Mouse (Mus musculus): ENCODE data around the gene Noto.
A peak's percentile ranks its signal among the peaks of the same experiment; 100 is the strongest.
"Not testable (repeated sequence)": the region's sequence is repeated elsewhere in the genome, so short reads cannot be mapped to it uniquely, and the experiment has no call there.

Noto gene

DNA sequence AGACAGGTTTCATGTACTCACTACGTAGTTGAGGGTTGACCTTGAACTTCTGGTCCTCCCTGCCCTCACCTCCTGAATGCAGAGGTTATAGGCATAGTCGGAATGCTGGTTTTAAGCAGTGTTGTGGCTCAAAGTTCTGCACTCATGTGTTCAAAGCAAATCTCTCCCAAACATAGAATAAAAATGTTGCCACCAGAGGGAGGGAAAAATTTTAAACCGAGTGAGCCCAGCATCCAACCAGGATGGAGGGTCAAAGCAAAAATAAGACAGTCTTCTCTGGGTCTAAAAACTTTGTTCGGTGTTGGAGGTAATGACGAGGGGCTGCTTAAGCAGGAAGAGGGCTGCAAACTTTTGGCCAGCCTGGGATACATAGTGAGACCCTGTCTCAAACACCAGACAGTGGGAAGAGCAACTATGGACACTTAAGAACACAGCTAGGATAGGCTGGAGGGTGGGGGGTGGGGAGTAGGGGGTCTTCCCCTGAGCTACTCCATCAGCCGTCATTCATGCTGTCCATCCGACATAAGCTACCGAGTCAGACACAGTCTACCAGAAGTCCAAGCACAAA, 7.7 kb downstream of the Noto start:
- no peak for DNase-seq (ENCODE audit: low read depth in 1 of 2, low spot score in 2 of 2)

- DNase-seq (ENCODE audit: low read depth in 1 of 2, low spot score in 2 of 2): peak; percentile 38 to 75
Observed at GRCm38 (mm10) chr6:85431842-85432431, 8.3 kb downstream of the Noto start, which contains the start of gene Smyd5. Smyd5 (plus strand) TSS chr6:85431989.

GRCm38 (mm10) chr6:85433865-85434264, 10.2 kb downstream of the Noto start:
- no peak for DNase-seq (ENCODE audit: low read depth in 1 of 2, low spot score in 2 of 2)

DNA sequence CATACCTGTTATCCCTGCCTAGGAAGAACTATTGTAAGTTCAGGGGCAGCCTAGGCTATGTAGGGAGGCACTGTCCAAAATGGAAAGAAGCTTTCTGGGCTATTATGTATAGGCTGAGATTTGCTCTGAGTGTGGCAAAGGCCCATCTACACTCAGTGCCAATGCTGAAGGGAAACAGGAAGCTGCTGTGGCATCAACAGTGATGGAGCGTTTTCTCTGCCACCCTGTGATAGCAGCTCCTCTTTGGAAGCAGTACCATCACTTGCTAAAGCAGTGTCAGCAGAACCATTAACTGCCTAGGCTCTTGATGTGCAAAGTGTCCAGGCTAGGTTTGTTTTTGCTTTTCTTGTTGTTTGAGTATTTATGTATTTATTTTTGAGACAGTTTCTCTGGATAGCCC, 12.5 kb downstream of the Noto start:
- DNase-seq (ENCODE audit: low read depth in 1 of 2, low spot score in 2 of 2): no peak

DNA sequence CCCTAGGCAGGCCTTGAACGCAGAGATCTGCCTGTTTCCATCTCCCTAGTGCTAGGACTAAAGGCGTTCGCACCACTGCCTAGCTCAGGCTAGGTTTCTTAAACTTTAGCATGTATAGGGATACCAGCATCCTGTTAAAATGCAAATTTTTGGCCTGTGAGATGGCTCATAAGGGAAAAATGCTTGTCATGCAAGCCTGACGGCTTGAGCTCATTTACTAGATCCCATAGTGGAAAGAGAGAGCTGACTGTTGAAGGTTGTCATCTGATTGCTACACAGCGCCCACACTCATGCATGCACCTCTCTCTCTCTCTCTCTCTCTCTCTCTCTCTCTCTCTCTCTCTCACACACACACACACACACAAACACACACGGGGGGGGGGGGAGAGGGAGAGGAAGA, 12.9 kb downstream of the Noto start:
- no peak for DNase-seq (ENCODE audit: low read depth in 1 of 2, low spot score in 2 of 2)

- no peak for DNase-seq (ENCODE audit: low read depth in 1 of 2, low spot score in 2 of 2)
Observed at GRCm38 (mm10) chr6:85441142-85441541, 17.5 kb downstream of the Noto start.

DNA sequence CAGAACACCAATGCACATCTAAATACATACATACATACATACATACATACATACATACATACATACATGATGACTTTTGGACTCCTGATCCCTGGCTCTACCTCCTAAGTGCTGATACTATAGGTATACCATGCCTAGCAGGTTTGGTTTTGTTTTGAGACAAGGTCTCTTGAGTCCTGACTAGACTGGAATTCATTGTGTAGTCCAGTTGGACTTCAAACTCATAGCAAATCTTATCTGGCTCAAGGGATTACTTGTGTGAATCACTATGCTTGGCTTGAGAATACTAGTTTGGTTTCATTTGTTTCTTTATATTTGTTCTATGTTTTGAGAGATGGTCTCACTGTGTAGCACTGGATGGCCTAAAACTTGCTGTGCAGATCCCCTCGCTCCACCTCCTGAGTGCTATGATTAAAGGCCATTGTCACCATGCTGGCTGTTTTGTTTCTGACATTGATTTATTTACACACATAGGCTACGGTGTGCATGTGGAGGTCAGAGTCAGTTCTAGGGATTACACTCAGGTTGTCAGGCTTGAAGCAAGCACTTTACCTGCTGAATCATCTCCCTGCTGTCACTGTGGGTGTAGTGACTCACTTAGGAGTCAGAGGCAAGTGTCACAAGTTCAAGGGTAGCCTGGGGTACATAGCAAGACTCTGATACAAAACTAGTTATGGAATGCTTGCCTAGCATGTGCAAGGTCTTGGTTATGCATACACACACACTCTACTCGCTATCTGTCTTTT, 20.0 kb downstream of the Noto start:
- DNase-seq (ENCODE audit: low read depth in 1 of 2, low spot score in 2 of 2): no peak

DNA sequence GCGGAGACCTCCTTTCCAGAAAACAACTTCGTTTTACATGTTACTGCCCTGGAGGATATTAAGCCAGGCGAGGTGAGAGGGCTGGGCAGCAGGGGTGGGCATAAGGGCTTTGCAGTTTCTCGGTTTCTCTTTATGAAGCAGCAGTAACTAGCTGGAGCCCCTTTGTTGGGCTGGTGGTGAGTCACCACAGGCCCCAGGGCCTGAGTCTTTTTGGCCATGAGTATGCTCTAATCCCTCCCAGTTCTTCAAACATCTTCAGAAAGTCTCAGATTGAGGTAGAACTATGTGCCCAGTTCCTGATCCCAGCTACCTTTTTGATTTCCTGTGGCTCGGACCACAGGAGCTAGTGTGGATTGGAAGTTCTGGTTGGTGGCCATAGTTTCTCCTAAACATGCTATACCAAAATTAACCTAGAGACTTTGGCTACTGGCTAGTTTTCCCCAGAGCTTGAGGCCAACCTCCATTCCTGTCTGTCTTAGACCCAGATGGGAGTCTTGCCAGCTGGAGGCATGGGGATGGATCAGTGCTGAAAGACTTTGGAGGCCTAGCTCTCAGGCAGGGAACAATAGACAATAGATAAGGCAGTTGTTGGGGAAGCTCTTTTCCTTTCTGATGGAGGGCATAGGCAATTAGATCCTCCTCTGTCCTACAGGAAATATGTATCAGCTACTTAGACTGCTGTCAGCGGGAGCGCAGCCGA, 20.7 kb downstream of the Noto start:
- no peak for DNase-seq (ENCODE audit: low read depth in 1 of 2, low spot score in 2 of 2)

DNA sequence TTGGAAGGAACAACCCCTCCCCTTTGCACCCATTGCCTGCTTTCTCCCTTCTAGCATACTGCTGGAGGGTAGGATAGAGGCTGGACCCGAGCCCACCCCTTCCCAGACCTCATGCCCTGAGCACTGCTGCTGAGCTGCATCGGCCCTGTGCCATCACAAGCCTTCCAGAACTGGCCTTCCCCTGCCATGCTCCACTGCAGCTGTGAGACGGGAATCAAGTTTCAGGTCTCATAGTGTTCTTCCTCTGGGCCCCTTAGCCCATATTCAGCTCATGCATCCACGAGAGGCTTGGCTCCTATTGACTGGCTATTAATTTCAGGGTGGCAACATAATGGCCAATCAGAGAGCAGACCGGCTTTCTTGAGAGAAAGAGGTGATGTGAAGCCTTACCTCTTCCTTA, 21.6 kb downstream of the Noto start:
- no peak for DNase-seq (ENCODE audit: low read depth in 1 of 2, low spot score in 2 of 2)

GRCm38 (mm10) chr6:85447351-85447750, 23.7 kb downstream of the Noto start:
- DNase-seq (ENCODE audit: low read depth in 1 of 2, low spot score in 2 of 2): no peak

GRCm38 (mm10) chr6:85450140-85450539, 26.5 kb downstream of the Noto start:
- DNase-seq (ENCODE audit: low read depth in 1 of 2, low spot score in 2 of 2): not testable (repeated sequence)

DNA sequence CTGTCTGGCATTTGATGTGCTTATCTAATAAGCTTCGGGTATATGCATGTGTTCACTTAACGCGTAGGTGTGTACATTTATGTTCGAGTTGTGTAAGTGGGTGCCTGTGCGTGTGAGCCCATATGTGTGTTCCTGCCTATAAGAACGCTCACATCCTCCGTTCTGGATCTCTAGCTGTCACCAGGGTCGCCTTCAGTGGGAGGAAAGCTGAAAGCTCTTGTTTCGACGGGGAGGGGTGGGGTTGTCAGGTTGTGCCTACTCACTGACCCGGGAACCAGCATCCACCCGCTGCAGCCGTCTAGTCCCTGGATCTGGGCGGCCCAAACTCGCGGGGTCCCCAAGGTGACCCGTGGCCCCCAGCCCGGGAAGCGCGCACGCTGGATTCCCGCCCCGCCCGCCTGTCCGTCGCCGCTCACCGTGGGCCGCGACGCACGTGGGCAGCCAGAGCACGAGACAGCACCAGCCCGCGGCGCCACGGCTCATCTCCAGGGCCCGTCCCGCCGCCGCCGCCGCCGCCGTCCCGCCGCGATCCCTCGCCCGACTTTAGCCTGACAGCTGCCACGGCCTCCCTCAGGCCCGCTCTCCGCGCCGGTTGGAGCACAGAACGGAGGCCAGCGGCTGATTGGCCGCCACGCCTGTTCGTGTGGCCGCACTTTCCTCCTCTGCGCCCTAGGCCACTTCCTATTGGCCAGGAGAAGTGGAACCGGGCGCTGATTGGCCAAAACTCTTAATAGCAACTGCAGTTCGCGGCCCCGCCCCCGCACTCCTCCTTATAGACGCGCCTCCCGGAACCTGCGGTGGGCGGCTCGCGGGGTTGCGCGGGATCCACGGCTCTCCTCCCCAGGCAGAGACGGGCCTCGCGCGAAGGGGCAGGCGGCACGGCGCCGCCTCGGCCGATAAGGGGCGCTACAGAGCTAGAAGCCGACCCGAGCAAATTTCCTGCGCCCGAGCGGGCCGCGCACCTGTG, 27.3 kb downstream of the Noto start, which contains the start of gene Cct7:
Gene Cct7, plus strand, starts transcription at position 818 of the 967 bp plus-strand sequence.
- peak; percentile 93 for DNase-seq (ENCODE audit: low read depth in 1 of 2, low spot score in 2 of 2)

GRCm38 (mm10) chr6:85451664-85452410, 28.2 kb downstream of the Noto start, which contains the start of gene Pradc1:
Pradc1 (minus strand) TSS chr6:85451970.
- peak; percentile 88 to 89 for DNase-seq (ENCODE audit: low read depth in 1 of 2, low spot score in 2 of 2)

- no peak for DNase-seq (ENCODE audit: low read depth in 1 of 2, low spot score in 2 of 2)
Observed at GRCm38 (mm10) chr6:85452411-85452665, 28.7 kb downstream of the Noto start.

GRCm38 (mm10) chr6:85452816-85453215, 29.1 kb downstream of the Noto start:
- no peak for DNase-seq (ENCODE audit: low read depth in 1 of 2, low spot score in 2 of 2)

- no peak for DNase-seq (ENCODE audit: low read depth in 1 of 2, low spot score in 2 of 2)
Observed at GRCm38 (mm10) chr6:85459621-85460020, 35.9 kb downstream of the Noto start.

GRCm38 (mm10) chr6:85465381-85465780, 41.7 kb downstream of the Noto start:
- no peak for DNase-seq (ENCODE audit: low read depth in 1 of 2, low spot score in 2 of 2)

DNA sequence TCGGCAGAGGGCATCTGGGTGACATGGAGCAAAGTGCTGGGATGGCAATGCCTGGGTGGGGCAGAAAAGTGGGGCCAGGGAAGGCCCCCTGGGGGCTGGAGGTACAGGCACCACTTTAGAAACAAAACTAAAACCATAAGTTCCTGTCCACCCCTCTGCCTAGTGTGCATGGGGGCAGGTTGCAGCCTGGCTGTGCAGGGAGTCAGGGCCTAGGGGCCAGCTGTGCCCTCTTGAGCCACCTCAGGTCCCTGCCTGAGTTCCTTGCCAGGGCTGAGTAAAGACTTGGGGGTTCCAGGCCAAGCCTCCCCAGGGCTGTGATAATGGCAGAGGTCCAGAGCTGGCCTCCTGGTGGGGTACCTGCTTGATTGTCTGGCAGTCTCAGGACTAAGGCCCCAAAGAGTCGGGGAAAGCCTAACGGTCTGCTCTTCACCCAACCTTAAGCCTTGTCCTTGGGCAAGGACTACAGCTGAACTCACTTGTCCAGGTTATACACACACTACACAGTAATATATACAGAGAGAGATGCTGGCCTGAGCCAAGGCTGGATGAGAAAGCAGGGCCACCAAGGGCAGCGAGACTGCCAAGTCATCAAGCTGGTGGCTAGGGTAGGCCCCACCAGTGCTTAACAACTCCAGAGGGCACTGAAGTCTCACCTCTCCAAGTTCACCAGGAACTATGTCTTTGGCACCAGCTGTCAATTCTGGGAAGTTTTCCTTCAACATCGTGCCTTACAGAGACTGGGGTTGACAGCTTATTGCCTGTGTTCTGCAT, 46.2 kb downstream of the Noto start:
- no peak for DNase-seq (ENCODE audit: low read depth in 1 of 2, low spot score in 2 of 2)

GRCm38 (mm10) chr6:85471962-85472361, 48.3 kb downstream of the Noto start:
- no peak for DNase-seq (ENCODE audit: low read depth in 1 of 2, low spot score in 2 of 2)
